Mouse (Mus musculus) embryonic facial prominence, embryonic 15.5 days (tissue): ENCODE data around the gene Nutf2. TPM values are rescaled to one million over a fixed set of nuclear protein-coding genes. Genes with fewer than 3 reads are reported as not detected.
"Not testable (repeated sequence)": the region's sequence is repeated elsewhere in the genome, so short reads cannot be mapped to it uniquely, and the experiment has no call there.

Experiments
- ATAC-seq: fragments of 200-750 bp; cut with Nextera tagmentation; 2 replicates; pipeline ENCODE4 v1.8.0; 2017; ENCODE audit warnings: low read depth, moderate TSS enrichment; ENCODE audit not compliant: insufficient number of reproducible peaks, low FRiP score, low TSS enrichment
- H3K27ac ChIP-seq: fragments of 300-500 bp; sonication (generic); replicated peaks from 2 replicates; pipeline ENCODE4 v1.5.1; 2015; ENCODE audit warnings: mild to moderate bottlenecking, inconsistent platforms
- H3K27me3 ChIP-seq: fragments of 300-500 bp; sonication (generic); 2 replicates; pipeline ENCODE4 v1.6.1; 2015; ENCODE audit warnings: inconsistent platforms
- H3K36me3 ChIP-seq: fragments of 300-500 bp; sonication (generic); 2 replicates; pipeline ENCODE4 v1.6.1; 2015; ENCODE audit warnings: mild to moderate bottlenecking, inconsistent platforms
- H3K4me1 ChIP-seq: fragments of 300-500 bp; sonication (generic); 2 replicates; pipeline ENCODE4 v1.6.1; 2015; ENCODE audit warnings: inconsistent platforms
- H3K4me2 ChIP-seq: fragments of 300-500 bp; sonication (generic); replicated peaks from 2 replicates; pipeline ENCODE4 v1.6.1; 2015; ENCODE audit warnings: mild to moderate bottlenecking, inconsistent platforms
- H3K4me3 ChIP-seq: fragments of 300-500 bp; sonication (generic); replicated peaks from 2 replicates; pipeline ENCODE4 v1.5.1; 2015; ENCODE audit warnings: mild to moderate bottlenecking, inconsistent platforms
- H3K9ac ChIP-seq: fragments of 300-500 bp; sonication (generic); 2 replicates; pipeline ENCODE4 v1.6.1; 2015; ENCODE audit warnings: inconsistent platforms
- H3K9me3 ChIP-seq: fragments of 300-500 bp; sonication (generic); replicated peaks from 2 replicates; pipeline ENCODE4 v1.6.1; 2016; ENCODE audit warnings: inconsistent platforms
- WGBS: fragments of 180-500 bp; shearing (Covaris S2); methylation state at CpG from one replicate; pipeline ENCODE4 v1.1.7; 2015; 5-methylcytosine and 5-hydroxymethylcytosine counted together
- polyA plus RNA-seq: library from polyadenylated mRNA; unstranded; fragments of >200 nt; fragmentation: Nextera tagmentation; extraction: Ambion mirVana; gene quantifications from 2 replicates; pipeline ENCODE4 v1.2.1, GENCODE M21; 2015

Nutf2 gene
- 150 and 188 TPM in 2 replicates for polyA plus RNA-seq

DNA sequence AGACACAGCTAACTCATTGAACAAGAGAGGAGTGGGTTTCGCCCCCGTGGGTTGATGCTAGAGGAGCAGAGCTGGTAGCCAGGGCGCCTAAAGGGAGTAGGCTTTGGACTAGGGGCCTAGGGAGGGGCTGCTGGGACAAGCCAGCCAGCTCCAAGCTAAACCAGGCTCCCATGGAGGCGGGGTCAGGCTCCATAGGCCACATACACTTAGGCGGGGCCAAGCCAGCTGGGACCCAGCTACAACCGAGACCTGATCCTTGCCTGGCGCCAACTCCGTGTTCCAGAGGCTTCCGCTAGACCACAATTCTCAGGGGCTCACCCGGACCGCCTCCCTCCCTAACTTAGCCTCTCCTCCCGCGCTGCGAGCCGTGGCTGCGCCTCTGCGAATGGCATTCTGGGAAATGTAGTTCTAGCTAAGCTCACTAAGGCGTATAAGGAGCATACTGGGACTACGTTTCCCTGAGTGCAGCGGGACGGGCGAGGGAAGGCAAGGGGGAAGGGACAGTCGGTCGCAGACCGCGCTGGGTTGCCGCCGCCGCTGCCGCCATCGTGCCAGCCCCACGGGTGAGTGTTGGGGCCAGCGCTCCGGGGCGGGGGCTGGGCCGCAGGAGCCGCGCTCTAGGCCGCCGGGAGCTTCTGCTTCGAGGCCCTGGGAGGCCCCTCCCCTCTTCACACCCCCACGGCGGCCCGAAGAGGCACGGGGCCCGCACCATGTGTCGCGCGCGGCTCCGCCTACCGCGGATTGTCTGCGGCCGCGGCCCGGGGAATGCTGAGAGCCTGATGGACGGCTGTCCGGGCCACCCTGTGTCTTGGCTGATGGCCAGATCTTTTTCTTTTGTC, at the start of gene Nutf2:
TSS of gene Nutf2 (plus strand) at position 438 of the 839 bp plus-strand sequence.
- Histone ChIP-seq H3K4me2 (peak within 1 kb of the TSS; percentile 75), H3K27me3 (no peaks in the 10 kb centered on the region), H3K9me3 (no peaks in the 10 kb centered on the region), H3K27ac (peak within 1 kb of the TSS; percentile 94), H3K4me3 (peak within 1 kb of the TSS; percentile 99), H3K36me3 (peaks cover 22% of the 10 kb centered on the region), H3K9ac (peak within 1 kb of the TSS; percentile 77), H3K4me1 (peaks cover 62% of the 10 kb centered on the region)
- ATAC-seq: peak; percentile 98
- WGBS: under 1% methylated on average over 58 of the region's 59 CpGs

DNA sequence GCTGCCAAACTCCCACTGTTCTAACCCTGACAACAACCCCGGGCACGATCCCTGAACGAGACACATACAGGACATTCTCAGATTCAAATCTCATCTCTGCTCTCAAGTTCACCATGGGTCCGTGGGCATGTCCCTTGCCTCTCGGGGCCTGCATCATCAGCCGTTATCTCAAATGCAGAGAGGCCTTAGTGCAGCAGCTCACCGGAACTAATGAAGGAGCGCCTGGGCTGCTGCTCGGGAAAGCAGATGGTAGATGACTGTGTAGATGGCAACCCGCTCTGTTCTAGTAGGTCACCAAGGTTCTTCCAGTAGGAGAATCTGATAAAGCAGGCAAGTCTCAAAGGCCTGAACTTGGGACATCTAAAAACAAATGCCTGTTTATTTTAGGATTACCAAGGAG, 49.3 kb upstream of the Nutf2 start:
- no peak for ATAC-seq
- H3K4me2 ChIP-seq: no peak overlapping the region
- H3K36me3 ChIP-seq: 0 out of 2 replicates have a peak, but pooled peaks cover 7% of the 10 kb centered on the region
- H3K27ac ChIP-seq: no peak overlapping the region
- H3K4me3 ChIP-seq: no peak overlapping the region
- no peaks in the 10 kb centered on the region for H3K27me3 ChIP-seq
- no peaks in the 10 kb centered on the region for H3K4me1 ChIP-seq
- no peaks in the 10 kb centered on the region for H3K9me3 ChIP-seq
- H3K9ac ChIP-seq: no peak overlapping the region
- 85% methylated on average over 10 of the region's 10 CpGs for WGBS

DNA sequence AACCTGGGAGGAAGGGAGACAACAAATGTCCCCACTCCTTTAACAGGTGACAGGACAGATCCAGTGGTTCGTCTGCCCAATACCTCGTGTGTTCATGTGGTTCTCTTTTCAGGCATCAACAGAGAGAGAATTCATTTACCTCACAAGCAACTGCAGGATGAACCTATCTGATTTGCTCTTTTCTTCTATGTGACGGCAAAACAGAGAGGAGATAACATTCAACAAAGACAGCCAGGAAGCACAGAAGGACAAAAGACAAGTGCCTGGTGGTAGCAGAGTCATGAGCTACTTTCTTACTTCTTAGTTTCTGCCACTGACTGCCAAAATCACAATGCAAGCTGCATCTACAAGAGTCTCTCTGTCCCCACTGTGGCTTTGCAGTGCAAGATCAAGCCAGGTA, 48.8 kb upstream of the Nutf2 start:
- H3K9ac ChIP-seq: no peak overlapping the region
- H3K4me1 ChIP-seq: no peaks in the 10 kb centered on the region
- H3K9me3 ChIP-seq: no peaks in the 10 kb centered on the region
- no peak overlapping the region for H3K4me3 ChIP-seq
- no peak overlapping the region for H3K27ac ChIP-seq
- H3K27me3 ChIP-seq: no peaks in the 10 kb centered on the region
- no peak overlapping the region for H3K4me2 ChIP-seq
- 80% methylated on average over 3 of the region's 3 CpGs for WGBS
- no peak for ATAC-seq
- H3K36me3 ChIP-seq: 0 out of 2 replicates have a peak, but pooled peaks cover 7% of the 10 kb centered on the region

DNA sequence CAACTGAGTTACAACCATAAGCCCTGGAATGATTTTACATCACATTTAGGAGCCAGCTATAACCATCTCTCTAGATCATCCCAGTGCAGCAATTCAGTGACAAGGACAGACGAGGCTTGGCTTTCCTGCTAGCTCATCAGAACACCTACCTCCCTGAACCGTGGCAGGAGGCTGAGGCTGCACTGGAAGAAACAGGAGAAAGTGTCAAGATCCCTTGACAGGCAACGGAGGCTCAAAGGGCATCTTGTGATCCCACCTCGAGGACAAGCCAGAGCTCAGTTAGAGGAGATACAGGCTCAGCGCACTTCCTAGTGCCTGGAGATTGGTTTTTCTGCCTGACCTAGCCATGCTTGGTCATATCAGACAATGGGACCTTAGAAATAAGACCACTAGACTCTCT, 47.9 kb upstream of the Nutf2 start:
- Histone ChIP-seq H3K9me3 (no peaks in the 10 kb centered on the region), H3K27me3 (no peaks in the 10 kb centered on the region), H3K27ac (no peak overlapping the region), H3K36me3 (0 out of 2 replicates have a peak, but pooled peaks cover 7% of the 10 kb centered on the region), H3K4me3 (no peak overlapping the region), H3K4me2 (no peak overlapping the region), H3K4me1 (no peaks in the 10 kb centered on the region), H3K9ac (no peak overlapping the region)
- WGBS: 83% methylated on average over 5 of the region's 5 CpGs
- no peak for ATAC-seq

DNA sequence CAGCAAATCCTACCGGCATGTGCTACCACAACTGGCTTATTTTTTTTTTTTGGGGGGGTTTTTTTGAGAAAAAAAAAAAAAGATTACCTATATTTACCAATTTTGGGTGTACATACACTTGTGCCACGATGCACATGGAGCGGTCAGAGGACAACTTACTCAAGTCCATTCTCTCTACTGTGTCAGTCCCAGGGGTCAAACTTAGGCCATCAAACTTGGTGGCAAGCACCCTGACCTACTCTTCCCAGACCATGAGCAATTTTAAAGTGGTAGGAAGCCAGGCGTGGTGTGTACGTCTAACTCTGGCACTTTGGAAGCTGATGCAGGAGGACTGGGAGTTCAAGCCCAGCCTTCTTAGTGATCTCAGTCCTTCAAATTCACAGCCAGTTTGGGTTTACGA, 47.1 kb upstream of the Nutf2 start:
- no peak for ATAC-seq

DNA sequence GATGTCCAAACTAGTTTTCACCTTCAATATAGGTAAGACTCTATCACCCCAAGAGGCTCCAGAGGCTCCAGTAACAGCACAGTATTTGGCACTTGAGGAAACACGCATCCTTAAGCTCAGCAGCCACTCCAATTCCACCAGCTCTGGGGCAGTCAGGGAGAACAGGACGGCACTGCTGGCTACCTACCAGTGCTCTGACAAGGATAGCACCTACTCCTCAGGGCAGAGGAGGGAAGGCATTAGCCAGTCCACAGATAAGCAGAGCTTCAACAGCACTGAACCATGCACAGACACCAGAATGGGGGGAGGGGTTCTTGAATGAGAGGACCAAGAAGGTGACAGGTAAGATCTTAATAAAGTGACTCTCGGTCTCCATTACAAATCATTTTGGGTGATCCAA, 40.7 kb upstream of the Nutf2 start:
- H3K36me3 ChIP-seq: peaks cover 48% of the 10 kb centered on the region

More for the DNA sequence above, 47.1 kb upstream of the Nutf2 start:
- Histone ChIP-seq H3K27me3 (no peaks in the 10 kb centered on the region), H3K36me3 (0 out of 2 replicates have a peak, but pooled peaks cover 7% of the 10 kb centered on the region), H3K4me1 (no peaks in the 10 kb centered on the region), H3K27ac (no peak overlapping the region), H3K9me3 (no peaks in the 10 kb centered on the region), H3K4me3 (no peak overlapping the region), H3K9ac (no peak overlapping the region), H3K4me2 (no peak overlapping the region)
- 94% methylated on average over 6 of the region's 6 CpGs for WGBS

DNA sequence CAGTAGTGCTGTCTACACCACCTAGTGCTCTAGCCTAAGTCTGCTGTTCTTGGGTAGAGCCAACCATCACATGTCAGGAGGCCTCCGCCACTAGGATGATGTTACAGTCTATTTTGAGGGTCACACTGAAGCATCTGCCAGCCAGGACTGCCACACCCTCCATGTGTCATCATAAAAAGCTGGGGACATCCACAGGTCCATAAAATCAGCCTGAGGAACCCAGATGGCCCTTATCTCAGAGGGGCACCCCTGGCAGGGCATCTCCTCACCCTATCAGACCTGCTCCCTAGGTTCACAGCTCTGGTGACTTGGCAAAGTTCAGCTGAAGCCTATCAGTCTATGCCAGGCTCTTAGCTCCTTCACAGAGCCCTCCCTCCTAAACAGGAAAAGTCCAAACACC, 39.5 kb upstream of the Nutf2 start:
- peaks cover 14% of the 10 kb centered on the region for H3K4me1 ChIP-seq
- H3K27me3 ChIP-seq: no peaks in the 10 kb centered on the region
- H3K36me3 ChIP-seq: peaks cover 58% of the 10 kb centered on the region
- no peak overlapping the region for H3K27ac ChIP-seq
- ATAC-seq: no peak
- no peaks in the 10 kb centered on the region for H3K9me3 ChIP-seq
- no peak overlapping the region for H3K9ac ChIP-seq
- H3K4me2 ChIP-seq: no peak overlapping the region
- H3K4me3 ChIP-seq: no peak overlapping the region
- 81% methylated on average over 1 of the region's 1 CpGs for WGBS

More for the DNA sequence above, 40.7 kb upstream of the Nutf2 start:
- H3K4me1 ChIP-seq: peaks cover 7% of the 10 kb centered on the region; the same call in 1 of the 2 replicates
- ATAC-seq: no peak
- H3K9ac ChIP-seq: no peak overlapping the region
- H3K27ac ChIP-seq: no peak overlapping the region
- no peaks in the 10 kb centered on the region for H3K9me3 ChIP-seq
- no peak overlapping the region for H3K4me3 ChIP-seq
- no peak overlapping the region for H3K4me2 ChIP-seq
- whole genome bisulfite sequencing: 93% methylated on average over 3 of the region's 3 CpGs
- no peaks in the 10 kb centered on the region for H3K27me3 ChIP-seq

DNA sequence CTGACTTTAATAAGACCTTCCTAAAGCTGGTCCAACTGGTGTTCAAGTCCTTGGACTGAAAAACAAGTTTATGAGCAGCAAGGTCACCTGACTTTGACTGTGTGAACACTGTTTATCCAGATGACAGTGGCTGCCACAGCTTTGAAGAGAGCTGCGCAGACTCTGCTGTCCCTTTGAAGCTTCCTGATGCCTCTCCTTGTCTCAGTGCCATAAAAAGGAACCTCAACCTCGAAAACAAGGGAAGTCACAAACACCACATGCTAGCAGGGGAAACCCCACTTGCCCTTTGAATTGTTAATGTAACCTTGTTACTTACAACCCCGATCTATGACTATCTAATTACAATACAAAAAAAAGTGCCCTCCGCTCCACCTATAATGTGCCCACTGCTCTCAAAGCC, 34.9 kb upstream of the Nutf2 start:
- 84% methylated on average over 4 of the region's 4 CpGs for WGBS
- H3K36me3 ChIP-seq: peaks cover 44% of the 10 kb centered on the region

DNA sequence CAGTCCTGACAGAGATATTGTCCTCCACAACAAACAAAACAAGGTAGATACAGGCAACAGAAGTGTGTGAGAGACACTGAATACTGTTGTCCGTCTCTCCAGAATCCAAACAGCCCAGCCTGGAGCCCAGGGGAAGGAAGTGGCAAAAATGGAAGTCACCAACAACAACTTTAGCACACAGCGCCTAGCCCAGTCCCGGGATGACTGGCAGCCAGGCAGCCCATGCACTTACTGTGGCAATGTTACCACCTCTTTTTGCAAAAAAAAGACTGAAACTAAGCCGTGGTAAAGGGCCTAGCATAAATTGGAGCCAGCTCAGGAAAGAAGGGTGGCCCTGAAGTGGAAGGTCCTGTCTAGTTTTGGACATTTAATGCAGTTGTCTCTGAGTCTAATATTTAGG, 34.0 kb upstream of the Nutf2 start:
- Histone ChIP-seq H3K4me3 (peak overlapping the region; percentile 98), H3K4me2 (peak overlapping the region; percentile 81), H3K27me3 (no peaks in the 10 kb centered on the region), H3K4me1 (peaks cover 18% of the 10 kb centered on the region), H3K27ac (peak overlapping the region; percentile 65), H3K36me3 (peaks cover 36% of the 10 kb centered on the region), H3K9me3 (no peaks in the 10 kb centered on the region), H3K9ac (peak overlapping the region; percentile 98)
- 6% methylated on average over 4 of the region's 4 CpGs for WGBS
- ATAC-seq: no peak

More for the DNA sequence above, 34.9 kb upstream of the Nutf2 start:
- no peak overlapping the region for H3K9ac ChIP-seq
- no peaks in the 10 kb centered on the region for H3K9me3 ChIP-seq
- H3K27ac ChIP-seq: no peak overlapping the region
- H3K4me2 ChIP-seq: peak overlapping the region; percentile 81
- ATAC-seq: no peak
- peaks cover 25% of the 10 kb centered on the region for H3K4me1 ChIP-seq
- peak overlapping the region; percentile 98 for H3K4me3 ChIP-seq
- H3K27me3 ChIP-seq: no peaks in the 10 kb centered on the region

DNA sequence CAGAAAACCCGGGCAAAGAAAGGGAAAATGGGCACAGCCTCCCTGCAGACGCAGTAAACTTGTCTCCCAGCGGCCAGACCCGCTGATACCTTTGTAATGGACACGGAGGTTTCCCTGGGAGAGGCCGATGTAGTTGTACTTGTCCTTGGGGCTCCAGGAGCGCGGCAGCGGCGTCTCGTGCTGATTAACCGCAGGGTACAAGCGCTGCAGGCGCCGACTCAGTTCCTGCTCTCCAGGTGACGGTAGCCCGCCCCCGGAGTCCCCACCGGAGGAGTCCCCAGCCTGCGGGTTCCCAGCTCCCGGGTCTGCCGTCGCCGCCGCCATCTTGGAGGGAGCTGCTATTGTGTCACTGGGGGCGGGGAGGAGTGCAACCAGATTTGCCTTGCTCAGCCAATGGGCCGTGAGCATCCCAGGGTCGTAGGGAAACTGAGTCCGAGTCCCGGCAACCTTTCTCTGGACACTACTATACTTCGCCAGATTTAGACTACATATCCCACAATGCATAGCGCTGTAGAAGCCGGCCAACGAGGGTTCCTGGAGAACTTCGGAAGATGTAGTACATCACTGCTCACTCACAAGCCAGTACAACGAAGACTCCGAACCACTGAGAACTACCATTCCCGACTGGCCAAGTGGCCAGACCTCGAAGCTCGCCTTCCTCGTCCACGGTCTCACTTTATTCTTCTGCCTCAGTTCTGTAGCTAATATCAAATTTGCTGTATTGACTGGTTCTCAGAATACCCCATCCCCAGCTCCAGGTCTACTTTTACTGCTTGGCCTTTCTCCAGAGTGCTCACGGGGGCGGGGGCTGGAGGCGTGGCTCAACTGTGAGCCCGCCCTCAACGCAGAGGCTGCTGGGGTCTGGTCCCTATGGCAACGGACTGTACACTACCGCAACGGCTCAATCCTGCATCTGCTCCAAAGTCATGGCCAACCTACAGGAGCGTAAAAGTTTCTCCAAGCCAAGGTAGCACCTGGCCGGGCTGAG, 33.2 kb upstream of the Nutf2 start, which contains the start of the genes Ranbp10 and Tsnaxip1:
TSS of gene Ranbp10 (minus strand) at position 490 of the 988 bp plus-strand sequence.
TSS of gene Tsnaxip1 (plus strand) at position 871 of the 988 bp plus-strand sequence.
- H3K27ac ChIP-seq: peak within 1 kb of the TSS; percentile 76
- H3K27me3 ChIP-seq: no peaks in the 10 kb centered on the region
- H3K36me3 ChIP-seq: peaks cover 29% of the 10 kb centered on the region
- H3K4me2 ChIP-seq: peak within 1 kb of the TSS; percentile 81
- peak; percentile 99 for ATAC-seq
- no peaks in the 10 kb centered on the region for H3K9me3 ChIP-seq
- peak within 1 kb of the TSS; percentile 98 for H3K4me3 ChIP-seq
- under 1% methylated on average over 52 of the region's 52 CpGs for WGBS
- H3K9ac ChIP-seq: peak within 1 kb of the TSS; percentile 98
- peaks cover 18% of the 10 kb centered on the region for H3K4me1 ChIP-seq

DNA sequence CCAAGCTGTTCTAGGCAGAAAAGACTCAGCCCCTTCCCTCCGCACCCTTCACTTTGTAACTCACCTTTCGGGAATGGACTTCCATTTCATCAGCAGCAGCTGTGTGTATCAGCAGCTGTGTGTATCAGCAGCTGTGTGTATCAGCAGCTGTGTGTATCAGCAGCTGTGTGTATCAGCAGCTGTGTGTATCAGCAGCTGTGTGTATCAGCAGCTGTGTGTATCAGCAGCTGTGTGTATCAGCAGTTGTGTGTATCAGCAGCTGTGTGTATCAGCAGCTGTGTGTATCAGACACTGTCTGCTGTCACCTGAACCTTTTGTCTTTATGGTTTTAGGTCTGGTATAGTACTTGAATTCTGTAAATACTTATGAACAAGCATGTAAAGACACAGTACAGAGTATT, 26.6 kb upstream of the Nutf2 start:
- not testable (repeated sequence) for H3K27me3 ChIP-seq, H3K4me3 ChIP-seq, H3K27ac ChIP-seq, H3K4me1 ChIP-seq, H3K9ac ChIP-seq, H3K36me3 ChIP-seq, ATAC-seq, H3K4me2 ChIP-seq, H3K9me3 ChIP-seq
- WGBS: 82% methylated on average over 2 of the region's 2 CpGs
